Mouse (Mus musculus): ENCODE measurements around the gene Tmod1. TPM values are rescaled to one million over a fixed set of nuclear protein-coding genes. Genes with fewer than 3 reads are reported as not detected.

Gene Tmod1
- polyA plus RNA-seq, 1 experiment from 2014 or later, result 2.0 TPM

- peak; percentile 43 for DNase-seq
- H3K9ac ChIP-seq, result no peak overlapping the region
- peak; percentile 17; the same call in 1 of the 2 replicates for ATAC-seq (ENCODE audit: insufficient read depth)
Measured at GRCm38 (mm10) chr4:46065695-46066340, 27.1 kb downstream of the Tmod1 start.

GRCm38 (mm10) chr4:46068060-46068459, 29.3 kb downstream of the Tmod1 start:
- H3K4me1 ChIP-seq (ENCODE audit: insufficient read depth), result no peaks in the 10 kb centered on the region
- WGBS, result 46% methylated on average over 3 of the region's 3 CpGs

More at GRCm38 (mm10) chr4:46065695-46066340, 27.1 kb downstream of the Tmod1 start:
- no peaks in the 10 kb centered on the region for H3K9me3 ChIP-seq (ENCODE audit: low read depth, low read length)
- no peak overlapping the region for H3K4me2 ChIP-seq
- H3K27me3 ChIP-seq (ENCODE audit: insufficient read depth, low read length), result no peaks in the 10 kb centered on the region
- 33% methylated on average over 8 of the region's 8 CpGs for WGBS
- H3K36me3 ChIP-seq (ENCODE audit: insufficient read depth), result no peaks in the 10 kb centered on the region
- H3K4me1 ChIP-seq (ENCODE audit: insufficient read depth), result no peaks in the 10 kb centered on the region
- no peak for TF ChIP-seq CTCF (IDR thresholded peaks at IDR 0.05; ENCODE audit: low read depth)
- H3K27ac ChIP-seq (ENCODE audit: low read depth), result no peak overlapping the region
- H3K4me3 ChIP-seq (ENCODE audit: low read depth, low read length), result no peak overlapping the region

GRCm38 (mm10) chr4:46068573-46068972, 29.8 kb downstream of the Tmod1 start:
- no peak overlapping the region for H3K27ac ChIP-seq (ENCODE audit: low read depth)
- H3K4me3 ChIP-seq (ENCODE audit: low read depth, low read length), result no peak overlapping the region
- H3K4me2 ChIP-seq, result no peak overlapping the region
- H3K9ac ChIP-seq, result no peak overlapping the region
- DNase-seq (no peak), ATAC-seq (ENCODE audit: insufficient read depth) (no peak)
- WGBS, result 19% methylated on average over 1 of the region's 1 CpGs
- no peak for TF ChIP-seq CTCF (IDR thresholded peaks at IDR 0.05; ENCODE audit: low read depth)
- no peaks in the 10 kb centered on the region for H3K4me1 ChIP-seq (ENCODE audit: insufficient read depth)
- H3K36me3 ChIP-seq (ENCODE audit: insufficient read depth), result no peaks in the 10 kb centered on the region
- no peaks in the 10 kb centered on the region for H3K27me3 ChIP-seq (ENCODE audit: insufficient read depth, low read length)
- H3K9me3 ChIP-seq (ENCODE audit: low read depth, low read length), result no peaks in the 10 kb centered on the region

More at GRCm38 (mm10) chr4:46068060-46068459, 29.3 kb downstream of the Tmod1 start:
- no peak for TF ChIP-seq CTCF (IDR thresholded peaks at IDR 0.05; ENCODE audit: low read depth)
- no peaks in the 10 kb centered on the region for H3K36me3 ChIP-seq (ENCODE audit: insufficient read depth)
- no peaks in the 10 kb centered on the region for H3K9me3 ChIP-seq (ENCODE audit: low read depth, low read length)
- ATAC-seq (ENCODE audit: insufficient read depth) (no peak), DNase-seq (no peak)
- H3K9ac ChIP-seq, result no peak overlapping the region
- no peaks in the 10 kb centered on the region for H3K27me3 ChIP-seq (ENCODE audit: insufficient read depth, low read length)
- no peak overlapping the region for H3K4me2 ChIP-seq
- no peak overlapping the region for H3K4me3 ChIP-seq (ENCODE audit: low read depth, low read length)
- no peak overlapping the region for H3K27ac ChIP-seq (ENCODE audit: low read depth)

- Histone ChIP-seq H3K27me3 (ENCODE audit: insufficient read depth, low read length) (no peaks in the 10 kb centered on the region), H3K4me1 (ENCODE audit: insufficient read depth) (no peaks in the 10 kb centered on the region), H3K27ac (ENCODE audit: low read depth) (no peak overlapping the region), H3K36me3 (ENCODE audit: insufficient read depth) (no peaks in the 10 kb centered on the region), H3K9ac (no peak overlapping the region), H3K4me3 (ENCODE audit: low read depth, low read length) (no peak overlapping the region), H3K9me3 (ENCODE audit: low read depth, low read length) (no peaks in the 10 kb centered on the region), H3K4me2 (no peak overlapping the region)
- ATAC-seq (ENCODE audit: insufficient read depth) (no peak), DNase-seq (no peak)
- 61% methylated on average over 6 of the region's 6 CpGs for WGBS
- TF ChIP-seq CTCF (IDR thresholded peaks at IDR 0.05; ENCODE audit: low read depth), result no peak
Measured at GRCm38 (mm10) chr4:46069851-46070482, 31.2 kb downstream of the Tmod1 start.

GRCm38 (mm10) chr4:46072631-46073030, 33.9 kb downstream of the Tmod1 start:
- TF ChIP-seq CTCF (IDR thresholded peaks at IDR 0.05; ENCODE audit: low read depth), result no peak
- H3K9me3 ChIP-seq (ENCODE audit: low read depth, low read length), result no peaks in the 10 kb centered on the region
- DNase-seq, result no peak
- ATAC-seq (ENCODE audit: insufficient read depth), result no peak
- no peak overlapping the region for H3K27ac ChIP-seq (ENCODE audit: low read depth)
- 81% methylated on average over 6 of the region's 6 CpGs for WGBS
- no peaks in the 10 kb centered on the region for H3K27me3 ChIP-seq (ENCODE audit: insufficient read depth, low read length)
- H3K36me3 ChIP-seq (ENCODE audit: insufficient read depth), result no peaks in the 10 kb centered on the region
- no peaks in the 10 kb centered on the region for H3K4me1 ChIP-seq (ENCODE audit: insufficient read depth)
- H3K9ac ChIP-seq, result no peak overlapping the region
- H3K4me2 ChIP-seq, result no peak overlapping the region
- no peak overlapping the region for H3K4me3 ChIP-seq (ENCODE audit: low read depth, low read length)

GRCm38 (mm10) chr4:46073736-46074135, 35.0 kb downstream of the Tmod1 start:
- no peak overlapping the region for H3K27ac ChIP-seq (ENCODE audit: low read depth)
- peak; percentile 80; the same call in 1 of the 2 replicates for ATAC-seq (ENCODE audit: insufficient read depth)
- no peaks in the 10 kb centered on the region for H3K4me1 ChIP-seq (ENCODE audit: insufficient read depth)
- no peaks in the 10 kb centered on the region for H3K9me3 ChIP-seq (ENCODE audit: low read depth, low read length)
- 25% methylated on average over 4 of the region's 4 CpGs for WGBS
- H3K9ac ChIP-seq, result no peak overlapping the region
- H3K27me3 ChIP-seq (ENCODE audit: insufficient read depth, low read length), result no peaks in the 10 kb centered on the region
- no peak overlapping the region for H3K4me3 ChIP-seq (ENCODE audit: low read depth, low read length)
- DNase-seq, result peak; percentile 90
- H3K36me3 ChIP-seq (ENCODE audit: insufficient read depth), result no peaks in the 10 kb centered on the region
- TF ChIP-seq CTCF (IDR thresholded peaks at IDR 0.05; ENCODE audit: low read depth), result no peak
- H3K4me2 ChIP-seq, result no peak overlapping the region

GRCm38 (mm10) chr4:46075664-46076063, 36.9 kb downstream of the Tmod1 start:
- Histone ChIP-seq H3K4me3 (ENCODE audit: low read depth, low read length) (no peak overlapping the region), H3K9ac (no peak overlapping the region), H3K4me1 (ENCODE audit: insufficient read depth) (no peaks in the 10 kb centered on the region), H3K27ac (ENCODE audit: low read depth) (no peak overlapping the region), H3K27me3 (ENCODE audit: insufficient read depth, low read length) (no peaks in the 10 kb centered on the region), H3K4me2 (no peak overlapping the region), H3K36me3 (ENCODE audit: insufficient read depth) (no peaks in the 10 kb centered on the region), H3K9me3 (ENCODE audit: low read depth, low read length) (no peaks in the 10 kb centered on the region)
- 76% methylated on average over 3 of the region's 3 CpGs for WGBS
- no peak for TF ChIP-seq CTCF (IDR thresholded peaks at IDR 0.05; ENCODE audit: low read depth)
- no peak for DNase-seq
- ATAC-seq (ENCODE audit: insufficient read depth), result no peak
